Mouse (Mus musculus) retina, embryonic 14.5 days (tissue): Measurements from ENCODE around the gene Hps3.
"Not testable (repeated sequence)": the region's sequence is repeated elsewhere in the genome, so short reads cannot be mapped to it uniquely, and the experiment has no call there.

Experiments
- DNase-seq: peaks from one replicate; pipeline ENCODE4 v3.0.0-alpha.2; 2015; ENCODE audit warnings: low spot score

The Hps3 gene

DNA sequence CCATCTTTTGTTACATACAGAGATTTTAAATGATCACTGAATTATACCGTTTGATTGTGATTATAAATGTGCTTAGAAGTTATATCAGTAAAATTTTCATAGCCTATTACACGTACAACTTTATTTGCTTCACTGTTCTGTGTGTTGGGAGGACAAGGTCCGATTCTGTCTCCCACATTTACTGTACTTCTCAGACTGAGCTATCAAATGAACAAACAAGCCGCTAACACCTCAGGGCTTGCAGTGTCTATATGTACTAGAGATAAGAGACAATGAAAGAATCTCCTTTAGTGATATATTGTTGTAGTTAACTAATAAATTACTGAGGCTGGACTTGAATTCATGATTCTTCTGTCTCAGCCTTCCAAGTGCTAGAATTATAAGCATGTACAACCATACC lies 27.8 kb downstream of the Hps3 start:
- no peak for DNase-seq

GRCm38 (mm10) chr3:20005611-20006010 lies 29.5 kb downstream of the Hps3 start:
- DNase-seq, result no peak

DNA sequence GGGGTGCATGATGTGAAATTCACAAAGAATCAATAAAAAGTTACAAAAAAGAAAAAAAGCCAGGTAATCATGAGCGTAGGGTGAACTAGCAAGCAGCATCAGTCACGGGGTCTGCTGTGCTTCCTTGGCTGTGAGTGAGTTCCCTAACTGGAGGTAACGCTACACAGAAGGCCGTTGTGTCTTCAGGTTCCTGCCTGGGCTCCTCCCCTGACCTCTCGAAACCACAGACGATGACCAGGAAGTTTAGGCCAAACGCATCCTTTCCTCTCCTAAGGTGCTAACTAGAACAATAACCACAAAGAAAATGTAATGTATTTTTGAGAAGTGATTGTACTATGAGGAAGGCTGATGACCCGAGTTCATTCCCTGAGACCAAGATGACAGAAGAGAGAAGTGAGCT lies 30.7 kb downstream of the Hps3 start:
- DNase-seq, result no peak

- peak; percentile 25 for DNase-seq
These were observed 32.3 kb downstream of the Hps3 start for GRCm38 (mm10) chr3:20002786-20003185.

DNA sequence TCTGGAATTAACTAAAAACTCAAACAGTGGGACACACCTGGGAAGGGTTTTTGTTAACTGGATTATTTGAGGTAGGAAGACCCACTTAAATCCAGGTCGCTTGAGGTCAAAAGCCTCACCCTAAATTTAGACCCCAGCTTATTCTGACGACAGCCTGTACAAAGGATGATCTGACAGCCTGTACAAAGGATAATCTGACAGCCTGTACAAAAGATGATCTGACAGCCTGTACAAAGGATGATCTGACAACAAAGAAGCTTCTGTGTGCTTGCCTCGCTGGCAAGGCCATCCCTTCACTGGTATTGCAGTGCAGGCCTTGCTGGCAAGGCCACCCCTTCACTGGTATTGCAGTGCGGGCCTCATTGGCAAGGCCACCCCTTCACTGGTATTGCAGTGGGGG lies 34.3 kb downstream of the Hps3 start:
- DNase-seq, result peak; percentile 9

- no peak for DNase-seq
These were observed 35.6 kb downstream of the Hps3 start for GRCm38 (mm10) chr3:19999551-19999950.

- no peak for DNase-seq
These were observed 42.7 kb downstream of the Hps3 start for GRCm38 (mm10) chr3:19992388-19992787.

GRCm38 (mm10) chr3:19990031-19990430 lies 45.1 kb downstream of the Hps3 start:
- no peak for DNase-seq

DNA sequence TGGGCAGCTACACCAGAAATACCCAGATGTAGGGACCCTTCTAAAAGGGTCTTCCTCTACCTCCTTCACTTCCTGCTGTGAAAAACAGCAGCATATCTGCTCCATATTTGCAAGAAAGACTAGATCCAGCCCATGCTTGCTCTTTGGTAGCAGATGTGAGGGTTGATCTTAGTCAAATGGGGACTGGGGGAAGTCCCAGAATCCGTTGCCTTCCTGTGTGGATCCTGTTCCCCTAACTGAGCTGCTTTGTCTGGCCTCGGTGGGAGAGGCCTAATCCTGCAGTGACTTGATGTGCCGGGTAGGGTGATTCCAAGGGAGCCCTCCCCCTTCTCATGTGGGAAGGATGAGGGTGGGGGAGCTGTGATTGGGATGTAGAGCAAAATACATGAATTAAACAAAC lies 49.0 kb downstream of the Hps3 start:
- no peak for DNase-seq

GRCm38 (mm10) chr3:19982846-19983245 lies 52.3 kb downstream of the Hps3 start:
- no peak for DNase-seq

DNA sequence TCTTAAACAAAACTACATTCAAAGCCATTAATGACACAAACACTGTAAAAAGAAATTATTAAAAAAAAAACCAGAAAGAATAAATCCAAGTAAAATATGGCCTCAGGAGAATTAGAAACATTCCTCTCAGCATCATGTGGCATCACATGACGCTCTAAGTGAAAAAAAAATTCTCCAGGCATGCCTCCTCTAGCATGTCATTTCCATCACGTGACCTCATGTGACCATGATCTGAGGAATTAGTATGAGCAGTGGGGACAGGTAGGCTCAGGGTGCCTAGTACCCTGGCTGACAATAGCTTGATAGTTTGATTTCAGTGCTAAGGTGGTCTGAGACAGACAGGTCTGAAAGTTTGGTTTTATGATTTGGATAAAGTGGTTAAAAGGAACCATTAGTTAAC lies 54.0 kb downstream of the Hps3 start:
- DNase-seq, result no peak

DNA sequence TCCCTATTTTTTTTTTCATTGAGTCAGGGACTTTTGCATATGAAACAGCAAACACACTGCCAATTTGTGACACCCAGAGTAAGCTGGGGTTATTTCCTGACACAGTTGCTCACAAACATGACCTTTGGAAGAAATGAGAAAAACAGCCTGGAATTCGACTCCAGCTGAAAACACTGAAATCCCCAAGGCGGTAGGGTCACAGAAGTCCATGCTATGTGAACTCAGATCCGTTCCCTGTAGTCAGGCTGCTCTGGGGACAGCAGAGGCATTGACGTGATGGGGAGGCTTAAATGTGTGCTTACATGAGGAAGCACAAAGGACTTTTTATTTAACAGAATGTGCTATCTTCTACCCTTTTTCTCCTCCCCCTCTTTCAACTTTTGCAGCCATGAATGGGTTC lies 56.6 kb downstream of the Hps3 start:
- no peak for DNase-seq

- no peak for DNase-seq
These were observed 69.0 kb downstream of the Hps3 start for GRCm38 (mm10) chr3:19966072-19966471.

- DNase-seq, result no peak
These were observed 69.9 kb downstream of the Hps3 start for GRCm38 (mm10) chr3:19965239-19965638.

- DNase-seq, result no peak
These were observed 70.4 kb downstream of the Hps3 start for GRCm38 (mm10) chr3:19964625-19965188.

GRCm38 (mm10) chr3:19962769-19963513 lies 72.2 kb downstream of the Hps3 start:
- no peak for DNase-seq

DNA sequence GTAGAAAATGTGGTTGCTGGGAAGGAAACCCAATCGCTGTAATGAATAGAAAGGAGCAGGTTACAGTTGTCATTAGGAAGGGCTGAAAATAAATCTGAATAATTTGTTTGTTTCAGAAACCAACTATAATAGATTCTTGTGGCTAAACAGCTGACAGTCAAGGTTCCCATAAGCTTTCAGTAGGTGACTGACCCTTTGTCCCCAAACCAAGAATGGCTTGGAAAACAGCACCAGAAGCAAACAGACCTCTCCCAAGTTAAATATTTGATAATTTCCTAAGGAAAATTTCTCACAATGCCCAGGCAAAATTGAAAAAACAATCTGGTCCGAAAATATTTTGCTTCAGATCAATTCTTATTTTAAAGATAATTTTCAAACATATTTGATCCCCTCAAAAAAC lies 73.8 kb downstream of the Hps3 start:
- DNase-seq, result no peak

DNA sequence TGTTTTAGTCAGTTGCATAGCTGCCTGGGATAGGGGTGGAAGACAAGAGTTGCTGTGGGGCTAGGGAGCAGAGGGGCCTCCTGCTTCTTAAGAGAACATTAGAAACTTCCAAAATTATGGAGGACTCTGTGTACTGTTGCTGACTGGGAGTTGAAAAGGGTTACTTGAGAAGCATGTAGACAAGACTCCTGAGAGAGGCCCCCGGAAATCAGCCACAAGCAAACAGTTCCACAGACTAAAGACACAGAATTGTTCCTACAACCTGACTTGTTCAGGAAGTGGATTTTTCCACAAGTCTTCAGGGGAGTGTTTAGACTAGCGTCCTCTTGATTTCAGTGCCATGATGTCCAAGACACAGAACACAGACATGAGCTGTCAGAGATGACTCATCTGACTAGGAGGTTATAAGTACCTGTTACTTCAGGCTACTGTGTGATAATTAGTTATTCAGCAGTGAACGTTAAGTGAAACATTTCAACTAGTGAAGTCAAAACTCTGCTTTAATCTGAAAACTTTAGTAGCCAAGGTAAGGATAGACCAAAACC lies 74.5 kb downstream of the Hps3 start:
- peak; percentile 30 for DNase-seq

DNA sequence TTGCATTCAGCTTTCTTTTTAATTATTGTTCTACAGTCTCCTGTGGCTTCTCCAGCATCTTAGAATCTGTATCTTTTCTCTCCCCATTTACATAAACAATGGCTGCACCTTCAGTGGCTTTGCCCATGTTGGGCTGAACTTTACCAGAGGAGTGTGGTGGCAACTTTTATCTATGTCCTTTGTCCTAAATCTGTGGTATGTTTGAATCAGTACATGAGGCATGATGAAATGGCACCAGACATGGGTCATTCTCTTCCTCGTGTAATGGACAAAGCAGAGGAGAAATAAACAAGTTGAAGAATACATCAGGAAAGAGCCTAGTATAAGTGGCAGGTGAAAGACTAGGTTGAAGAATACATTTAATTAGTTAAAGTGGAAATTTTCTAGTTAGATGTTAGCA lies 76.1 kb downstream of the Hps3 start:
- peak; percentile 30 for DNase-seq

DNA sequence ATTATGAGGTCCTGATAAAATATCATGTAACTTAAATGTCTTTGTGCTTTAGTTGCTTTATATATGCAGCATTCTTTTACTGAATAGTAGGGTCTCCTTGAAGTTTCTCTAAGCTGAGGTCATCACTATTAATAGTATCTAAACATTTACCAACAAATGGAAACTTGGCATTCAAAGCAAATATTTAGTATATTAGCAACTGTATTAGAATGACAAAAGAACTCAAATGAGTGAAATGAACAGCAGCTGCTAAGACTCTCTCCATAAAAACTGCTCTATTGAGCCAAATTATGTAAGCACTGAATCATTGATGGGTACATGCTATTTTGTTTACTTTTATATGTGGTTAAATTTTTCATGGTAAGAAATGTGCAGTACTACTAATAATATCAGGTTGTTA lies 77.1 kb downstream of the Hps3 start:
- peak; percentile 11 for DNase-seq

DNA sequence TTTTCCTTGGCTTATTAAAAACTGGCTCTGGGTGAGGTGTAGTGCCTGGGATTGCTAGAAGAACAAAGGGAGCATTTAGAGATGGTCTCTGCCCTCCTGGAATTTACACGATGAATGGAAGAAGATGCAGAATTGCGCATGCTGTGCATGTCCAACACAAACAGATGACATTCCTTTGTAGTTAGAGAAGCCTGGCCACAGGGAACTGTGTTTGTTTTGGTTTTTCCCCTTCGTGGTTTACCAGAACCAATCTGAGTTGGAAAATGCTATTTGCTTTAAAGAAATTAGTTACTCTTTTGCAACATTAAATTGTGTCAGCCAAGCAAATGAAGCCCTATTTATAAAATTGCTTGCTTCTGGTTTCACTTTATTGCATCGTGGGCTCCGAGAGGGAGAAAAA lies 78.2 kb downstream of the Hps3 start, which contains the start of gene Cp:
TSS of gene Cp (plus strand) at position 170 of the 400 bp plus-strand sequence.
- DNase-seq, result peak; percentile 73

- DNase-seq, result peak; percentile 76
These were observed 81.2 kb downstream of the Hps3 start for GRCm38 (mm10) chr3:19953865-19954264.

GRCm38 (mm10) chr3:19953425-19953824 lies 81.7 kb downstream of the Hps3 start:
- peak; percentile 39 for DNase-seq

DNA sequence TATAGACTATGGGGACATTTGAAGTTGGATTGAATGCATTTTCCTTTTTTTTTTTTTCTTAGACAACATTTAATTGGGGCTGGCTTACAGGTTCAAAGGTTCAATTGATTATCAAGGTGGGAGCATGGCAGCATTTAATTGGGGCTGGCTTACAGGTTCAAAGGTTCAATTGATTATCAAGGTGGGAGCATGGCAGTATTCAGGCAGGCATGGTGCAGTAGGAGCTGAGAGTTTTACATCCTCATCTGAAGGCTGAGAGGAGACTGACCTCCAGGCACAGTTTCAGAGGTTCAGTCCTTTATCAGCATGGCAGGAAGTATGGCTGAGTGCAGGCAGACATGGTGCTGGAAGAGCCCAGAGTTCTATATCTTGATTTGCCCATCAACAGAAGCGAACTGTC lies 85.7 kb downstream of the Hps3 start:
- DNase-seq, result not testable (repeated sequence)
